Mouse (Mus musculus): ENCODE results near the gene Il10rb. TPM values are rescaled to one million over a fixed set of nuclear protein-coding genes. Genes with fewer than 3 reads are reported as not detected.
A peak's percentile ranks its signal among the peaks of the same experiment; 100 is the strongest.

Il10rb gene
- 14.1 TPM for polyA plus RNA-seq (2012; fragmentation: generic; extraction: Trizol)
- long read RNA-seq, experiment 1, transcript Il10rb-201 (7 exons, 1,850 nt), result major isoform, 29 of 30 reads
- long read RNA-seq, experiment 1, partial matches to known transcripts, result 0 of 30 reads
- long read RNA-seq, experiment 1, other reads (novel, unspliced or antisense), result 1 of 30 reads
- long read RNA-seq, experiment 2, transcript Il10rb-201 (7 exons, 1,850 nt), result major isoform, 101 of 104 reads
- long read RNA-seq, experiment 2, partial matches to known transcripts, result 1 of 104 reads
- long read RNA-seq, experiment 2, other reads (novel, unspliced or antisense), result 2 of 104 reads

DNA sequence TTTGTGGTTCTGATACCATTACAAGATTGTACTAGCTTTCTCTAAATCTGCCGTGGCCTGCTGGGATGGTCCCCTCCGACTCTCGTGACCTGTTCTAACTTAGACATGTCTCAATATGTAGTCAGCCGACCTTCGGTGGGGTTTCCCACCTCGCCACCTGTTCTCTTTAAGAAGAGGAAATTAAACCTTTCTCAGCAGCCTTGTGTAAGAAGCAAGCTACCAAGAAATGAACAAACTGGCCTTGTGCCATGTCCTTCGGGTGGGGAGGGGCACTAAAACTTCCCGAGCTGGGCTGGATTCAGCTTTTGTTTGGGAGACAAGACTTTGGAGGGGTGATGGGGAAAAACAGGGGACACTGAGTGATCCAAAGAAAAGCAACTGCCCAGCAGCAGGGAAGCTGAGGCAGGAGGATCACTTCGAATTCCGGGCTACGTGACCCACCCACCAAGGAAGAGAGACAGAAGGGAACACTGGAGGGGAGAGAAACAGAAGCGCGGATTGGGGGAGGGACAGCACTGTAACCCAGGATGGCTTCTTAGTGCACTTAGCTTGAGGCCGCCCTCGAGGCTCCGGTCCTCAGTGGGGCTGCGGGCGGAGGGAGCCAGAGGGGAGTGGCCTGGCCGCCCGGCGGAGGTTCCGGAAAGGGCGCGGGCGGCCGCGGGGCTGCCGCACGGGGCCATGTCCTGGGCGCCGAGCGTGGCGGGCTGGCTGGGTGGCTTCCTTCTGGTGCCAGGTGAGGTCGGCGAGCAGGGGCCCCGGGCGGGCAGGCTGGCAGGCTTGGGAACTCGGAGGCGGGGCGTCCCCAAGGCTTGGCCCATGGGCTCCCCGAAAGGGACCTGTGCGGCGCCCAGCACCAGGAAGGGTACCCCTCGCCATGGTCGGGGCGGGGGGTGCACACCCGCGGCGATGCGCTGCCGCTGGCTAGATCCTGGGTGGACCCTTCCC is at the start of gene Il10rb:
Gene Il10rb, plus strand, starts transcription at position 525 of the 945 bp plus-strand sequence.
- peaks cover 6% of the 10 kb centered on the region for H3K36me3 ChIP-seq (ENCODE audit: control insufficient read depth, insufficient read depth)
- no peak for TF ChIP-seq MAX (IDR thresholded peaks at IDR 0.05)
- TF ChIP-seq FOSL1 (IDR thresholded peaks at IDR 0.05; ENCODE audit: insufficient read depth, low read length, poor library complexity, severe bottlenecking), result no peak
- TF ChIP-seq MYOG (IDR thresholded peaks at IDR 0.05; ENCODE audit: control insufficient read depth, extremely low read depth, insufficient read length), result no peak
- no peak for TF ChIP-seq MYOD1 (IDR thresholded peaks at IDR 0.05; ENCODE audit: control insufficient read depth, insufficient read length, low read depth)
- no peak for TF ChIP-seq USF1 (IDR thresholded peaks at IDR 0.05; ENCODE audit: low read depth)
- TF ChIP-seq CEBPB (IDR thresholded peaks at IDR 0.05; ENCODE audit: low read depth), result no peak
- H3K27me3 ChIP-seq (ENCODE audit: control insufficient read depth, insufficient read depth, insufficient read length), result no peaks in the 10 kb centered on the region
- H3K79me3 ChIP-seq (ENCODE audit: low read depth), result no peaks in the 10 kb centered on the region
- H3K4me3 ChIP-seq (ENCODE audit: insufficient read depth, poor library complexity, severe bottlenecking), result peak within 1 kb of the TSS; percentile 53
- peak within 1 kb of the TSS; percentile 83 for H3ac ChIP-seq (ENCODE audit: control insufficient read depth, insufficient read length, low read depth)
- H3K79me2 ChIP-seq (ENCODE audit: control insufficient read depth, insufficient read depth), result no peaks in the 10 kb centered on the region

GRCm38 (mm10) chr16:91356760-91357525 is 49.0 kb upstream of the Il10rb start:
- H3K79me3 ChIP-seq (ENCODE audit: low read depth), result no peaks in the 10 kb centered on the region
- peaks cover 25% of the 10 kb centered on the region for H3K27me3 ChIP-seq (ENCODE audit: control insufficient read depth, insufficient read depth, insufficient read length)
- H3K79me2 ChIP-seq (ENCODE audit: control insufficient read depth, insufficient read depth), result no peaks in the 10 kb centered on the region
- TF ChIP-seq FOSL1 (IDR thresholded peaks at IDR 0.05; ENCODE audit: insufficient read depth, low read length, poor library complexity, severe bottlenecking) (no peak), USF1 (IDR thresholded peaks at IDR 0.05; ENCODE audit: low read depth) (no peak), MYOD1 (IDR thresholded peaks at IDR 0.05; ENCODE audit: control insufficient read depth, insufficient read length, low read depth) (no peak), CTCF (IDR thresholded peaks at IDR 0.05; ENCODE audit: control insufficient read depth, insufficient read depth, insufficient read length) (no peak), CEBPB (IDR thresholded peaks at IDR 0.05; ENCODE audit: low read depth) (no peak), MAX (IDR thresholded peaks at IDR 0.05) (no peak), MYOG (IDR thresholded peaks at IDR 0.05; ENCODE audit: control insufficient read depth, extremely low read depth, insufficient read length) (no peak)
- no peak overlapping the region for H3K4me3 ChIP-seq (ENCODE audit: insufficient read depth, poor library complexity, severe bottlenecking)
- no peaks in the 10 kb centered on the region for H3K36me3 ChIP-seq (ENCODE audit: control insufficient read depth, insufficient read depth)
- no peak overlapping the region for H3ac ChIP-seq (ENCODE audit: control insufficient read depth, insufficient read length, low read depth)

DNA sequence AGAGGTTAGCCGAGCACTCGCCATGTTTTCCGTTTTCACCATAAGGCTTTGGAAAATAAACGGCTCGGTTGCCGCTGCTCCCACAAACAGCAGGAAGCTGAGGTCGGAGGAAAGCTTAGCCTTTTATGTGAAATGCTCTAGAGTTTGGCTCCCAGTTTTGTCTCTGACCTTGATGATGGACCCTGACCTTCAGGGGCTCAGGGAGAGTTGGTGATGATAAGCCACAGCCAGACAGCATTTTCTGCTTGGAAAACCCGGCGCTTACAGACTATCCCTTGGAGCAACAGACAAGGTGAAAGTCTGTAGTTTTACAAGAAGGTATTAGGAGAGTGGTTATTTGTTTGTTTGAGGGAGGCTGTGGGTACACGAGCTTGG is 48.5 kb upstream of the Il10rb start:
- no peak for TF ChIP-seq USF1 (IDR thresholded peaks at IDR 0.05; ENCODE audit: low read depth)
- TF ChIP-seq FOSL1 (IDR thresholded peaks at IDR 0.05; ENCODE audit: insufficient read depth, low read length, poor library complexity, severe bottlenecking), result no peak
- TF ChIP-seq MYOG (IDR thresholded peaks at IDR 0.05; ENCODE audit: control insufficient read depth, extremely low read depth, insufficient read length), result no peak
- H3K79me2 ChIP-seq (ENCODE audit: control insufficient read depth, insufficient read depth), result no peaks in the 10 kb centered on the region
- no peaks in the 10 kb centered on the region for H3K79me3 ChIP-seq (ENCODE audit: low read depth)

DNA sequence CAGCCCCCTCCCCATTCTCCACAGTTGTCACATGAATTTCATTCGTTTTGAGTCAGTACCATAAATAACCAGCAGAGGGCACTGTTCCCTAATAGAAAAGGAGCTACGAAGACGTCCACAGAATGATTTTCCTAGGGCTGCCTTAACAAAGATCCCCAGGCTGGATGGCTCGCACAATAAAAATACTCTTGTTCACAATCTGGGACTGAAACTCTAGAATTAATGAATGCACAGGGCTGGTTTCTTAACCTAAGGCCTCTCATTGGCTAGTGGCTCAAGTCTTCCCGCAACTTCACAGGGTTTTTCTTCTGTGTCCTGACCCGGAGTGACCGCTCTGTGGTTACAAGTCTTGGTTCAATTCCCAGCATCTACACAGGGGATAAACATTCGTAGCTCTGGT is 47.4 kb upstream of the Il10rb start:
- H3K79me2 ChIP-seq (ENCODE audit: control insufficient read depth, insufficient read depth), result no peaks in the 10 kb centered on the region
- H3K79me3 ChIP-seq (ENCODE audit: low read depth), result no peaks in the 10 kb centered on the region
- no peak overlapping the region for H3ac ChIP-seq (ENCODE audit: control insufficient read depth, insufficient read length, low read depth)
- H3K36me3 ChIP-seq (ENCODE audit: control insufficient read depth, insufficient read depth), result no peaks in the 10 kb centered on the region
- H3K27me3 ChIP-seq (ENCODE audit: control insufficient read depth, insufficient read depth, insufficient read length), result peaks cover 25% of the 10 kb centered on the region
- no peak for TF ChIP-seq MYOD1 (IDR thresholded peaks at IDR 0.05; ENCODE audit: control insufficient read depth, insufficient read length, low read depth)
- no peak for TF ChIP-seq FOSL1 (IDR thresholded peaks at IDR 0.05; ENCODE audit: insufficient read depth, low read length, poor library complexity, severe bottlenecking)
- TF ChIP-seq MAX (IDR thresholded peaks at IDR 0.05), result no peak
- TF ChIP-seq CTCF (IDR thresholded peaks at IDR 0.05; ENCODE audit: control insufficient read depth, insufficient read depth, insufficient read length), result no peak
- no peak for TF ChIP-seq CEBPB (IDR thresholded peaks at IDR 0.05; ENCODE audit: low read depth)
- H3K4me3 ChIP-seq (ENCODE audit: insufficient read depth, poor library complexity, severe bottlenecking), result no peak overlapping the region

More for the DNA sequence above, 48.5 kb upstream of the Il10rb start:
- H3K36me3 ChIP-seq (ENCODE audit: control insufficient read depth, insufficient read depth), result no peaks in the 10 kb centered on the region
- peaks cover 25% of the 10 kb centered on the region for H3K27me3 ChIP-seq (ENCODE audit: control insufficient read depth, insufficient read depth, insufficient read length)
- H3ac ChIP-seq (ENCODE audit: control insufficient read depth, insufficient read length, low read depth), result no peak overlapping the region
- H3K4me3 ChIP-seq (ENCODE audit: insufficient read depth, poor library complexity, severe bottlenecking), result no peak overlapping the region

DNA sequence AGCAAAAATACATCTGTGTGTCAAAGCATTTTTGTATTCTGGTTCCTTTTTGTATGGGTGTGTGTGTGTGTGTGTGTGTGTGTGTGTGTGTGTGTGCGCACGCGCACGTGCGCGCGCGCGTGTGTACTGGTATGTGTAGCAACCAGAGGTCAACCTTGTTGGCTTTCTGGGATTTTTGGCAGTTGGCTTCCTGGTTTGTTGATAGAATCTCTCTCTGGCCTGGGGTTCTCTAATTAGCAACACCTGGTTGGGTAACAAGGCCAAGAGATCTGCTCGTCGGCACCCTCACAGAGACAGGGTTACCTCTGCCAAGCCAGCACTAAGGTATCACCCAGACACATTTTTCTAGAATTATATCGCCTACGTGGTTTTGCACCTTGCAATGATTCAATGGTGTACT is 46.4 kb upstream of the Il10rb start:
- H3K79me3 ChIP-seq (ENCODE audit: low read depth), result no peaks in the 10 kb centered on the region
- no peaks in the 10 kb centered on the region for H3K36me3 ChIP-seq (ENCODE audit: control insufficient read depth, insufficient read depth)
- H3K4me3 ChIP-seq (ENCODE audit: insufficient read depth, poor library complexity, severe bottlenecking), result no peak overlapping the region
- H3ac ChIP-seq (ENCODE audit: control insufficient read depth, insufficient read length, low read depth), result no peak overlapping the region
- TF ChIP-seq FOSL1 (IDR thresholded peaks at IDR 0.05; ENCODE audit: insufficient read depth, low read length, poor library complexity, severe bottlenecking) (no peak), MYOD1 (IDR thresholded peaks at IDR 0.05; ENCODE audit: control insufficient read depth, insufficient read length, low read depth) (no peak), CTCF (IDR thresholded peaks at IDR 0.05; ENCODE audit: control insufficient read depth, insufficient read depth, insufficient read length) (no peak)
- H3K79me2 ChIP-seq (ENCODE audit: control insufficient read depth, insufficient read depth), result no peaks in the 10 kb centered on the region
- peaks cover 22% of the 10 kb centered on the region for H3K27me3 ChIP-seq (ENCODE audit: control insufficient read depth, insufficient read depth, insufficient read length)

Measured in C2C12 (cell line).